Mouse (Mus musculus) lung, adult 2 months (tissue): Measurements from ENCODE around the gene Cpz. TPM values are rescaled to one million over a fixed set of nuclear protein-coding genes. Genes with fewer than 3 reads are reported as not detected.

Experiments
- DNase-seq: peaks from one replicate; pipeline ENCODE4 v3.0.0; 2022
- H3K4me1 ChIP-seq: fragments of 200-500 bp; 2 replicates; pipeline ENCODE4 v1.6.1; 2011; ENCODE audit warnings: low read length; ENCODE audit not compliant: control insufficient read depth, insufficient read depth
- H3K4me3 ChIP-seq: fragments of 200-500 bp; replicated peaks from 2 replicates; pipeline ENCODE3; 2011; ENCODE audit warnings: low read depth, mild to moderate bottlenecking, control low read depth, low read length; ENCODE audit errors: extremely low read depth
- CTCF ChIP-seq: fragments of 200-500 bp; IDR thresholded peaks from 2 replicates; pipeline ENCODE4 v1.5.1; 2011; ENCODE audit warnings: mild to moderate bottlenecking, low read length, control low read depth; ENCODE audit not compliant: insufficient read depth
- POLR2A ChIP-seq: fragments of 200-500 bp; IDR thresholded peaks from 2 replicates; pipeline ENCODE4 v1.6.1; 2011; ENCODE audit warnings: low read depth, mild to moderate bottlenecking, control low read depth, low read length, borderline replicate concordance; ENCODE audit errors: extremely low read depth
- WGBS: fragments of 180-500 bp; shearing (Covaris S2); methylation state at CpG from one replicate; pipeline ENCODE4 v1.1.7; 2018; 5-methylcytosine and 5-hydroxymethylcytosine counted together
- polyA plus RNA-seq: library from polyadenylated mRNA; depleted of rRNA; stranded (reverse); fragments of >200 nt; gene quantifications from 2 replicates; pipeline ENCODE4 v1.2.3, GENCODE M21; 2012; rRNA removed

Gene Cpz
- 6.0 and 9.2 TPM in 2 replicates for polyA plus RNA-seq

GRCm38 (mm10) chr5:35525469-35526123 lies at the start of gene Cpz:
Cpz (minus strand) TSS chr5:35525698.
- no peak for DNase-seq
- H3K4me3 ChIP-seq = no peak within 1 kb of the TSS
- H3K4me1 ChIP-seq = 0 out of 2 replicates have a peak, but pooled peaks cover 2% of the 10 kb centered on the region
- TF ChIP-seq POLR2A (no peak), CTCF (no peak)
- 4% methylated on average over 29 of the region's 29 CpGs for WGBS

- DNase-seq = peak; percentile 93
- TF ChIP-seq CTCF (no peak), POLR2A (peak; percentile 84)
- Histone ChIP-seq H3K4me3 (peak within 1 kb of the TSS; percentile 94), H3K4me1 (peaks cover 5% of the 10 kb centered on the region)
- WGBS = 3% methylated on average over 56 of the region's 56 CpGs
Measured at GRCm38 (mm10) chr5:35574653-35575599, 49.4 kb upstream of the Cpz start, which contains the start of gene Trmt44. Trmt44 (minus strand) TSS chr5:35575070.

GRCm38 (mm10) chr5:35571546-35571945 lies 46.0 kb upstream of the Cpz start:
- no peak for DNase-seq
- WGBS = 80% methylated on average over 6 of the region's 6 CpGs
- Histone ChIP-seq H3K4me1 (peaks cover 5% of the 10 kb centered on the region), H3K4me3 (no peak overlapping the region)
- TF ChIP-seq CTCF (no peak), POLR2A (no peak)

GRCm38 (mm10) chr5:35566632-35567031 lies 41.1 kb upstream of the Cpz start:
- 88% methylated on average over 4 of the region's 4 CpGs for WGBS
- Histone ChIP-seq H3K4me3 (no peak overlapping the region), H3K4me1 (no peaks in the 10 kb centered on the region)
- TF ChIP-seq POLR2A (no peak), CTCF (no peak)
- no peak for DNase-seq

GRCm38 (mm10) chr5:35565217-35565616 lies 39.7 kb upstream of the Cpz start:
- H3K4me3 ChIP-seq = no peak overlapping the region
- DNase-seq = no peak
- WGBS = 90% methylated on average over 9 of the region's 9 CpGs
- H3K4me1 ChIP-seq = no peaks in the 10 kb centered on the region
- no peak for TF ChIP-seq CTCF
- no peak for TF ChIP-seq POLR2A

- 0% methylated on average over 1 of the region's 1 CpGs for WGBS
- no peak overlapping the region for H3K4me3 ChIP-seq
- TF ChIP-seq POLR2A (no peak), CTCF (peak; percentile 83)
- peak; percentile 70 for DNase-seq
- H3K4me1 ChIP-seq = no peaks in the 10 kb centered on the region
Measured at GRCm38 (mm10) chr5:35563449-35563848, 38.0 kb upstream of the Cpz start.

- 90% methylated on average over 2 of the region's 2 CpGs for WGBS
- Histone ChIP-seq H3K4me3 (no peak overlapping the region), H3K4me1 (no peaks in the 10 kb centered on the region)
- DNase-seq = no peak
- TF ChIP-seq CTCF (no peak), POLR2A (no peak)
Measured at GRCm38 (mm10) chr5:35562616-35563015, 37.1 kb upstream of the Cpz start.

- 66% methylated on average over 8 of the region's 8 CpGs for WGBS
- Histone ChIP-seq H3K4me1 (no peaks in the 10 kb centered on the region), H3K4me3 (no peak overlapping the region)
- no peak for DNase-seq
- no peak for TF ChIP-seq POLR2A
- no peak for TF ChIP-seq CTCF
Measured at GRCm38 (mm10) chr5:35559447-35559846, 33.9 kb upstream of the Cpz start.

GRCm38 (mm10) chr5:35557946-35558621 lies 32.6 kb upstream of the Cpz start:
- DNase-seq = no peak
- Histone ChIP-seq H3K4me3 (no peak overlapping the region), H3K4me1 (no peaks in the 10 kb centered on the region)
- TF ChIP-seq CTCF (no peak), POLR2A (no peak)
- 63% methylated on average over 13 of the region's 13 CpGs for WGBS
